Mouse (Mus musculus): ENCODE results near the gene Gm11037. TPM values are rescaled to one million over a fixed set of nuclear protein-coding genes. Genes with fewer than 3 reads are reported as not detected.

The Gm11037 gene
- polyA plus RNA-seq, 1 experiment from 2014 or later: not detected

DNA sequence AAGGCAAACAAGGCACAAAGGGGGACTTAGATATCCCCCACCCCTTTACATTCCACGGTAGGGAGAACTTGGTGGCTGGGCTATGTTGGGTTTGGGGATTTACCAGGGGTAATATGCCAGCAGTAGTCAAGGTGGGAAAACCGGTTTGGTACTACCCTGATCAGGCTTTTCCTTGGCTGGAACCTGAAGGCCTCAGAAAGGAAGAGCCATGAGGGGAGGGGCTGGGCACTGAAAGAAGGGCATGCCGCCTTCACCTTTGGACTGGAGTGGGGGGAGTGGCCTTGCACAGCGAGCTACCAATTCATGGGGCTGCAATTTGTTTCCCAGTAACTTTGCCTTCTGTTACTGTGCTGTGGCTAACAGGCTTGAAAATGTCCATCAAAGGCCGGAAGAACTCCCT is 43.2 kb downstream of the Gm11037 start:
- H3K36me3 ChIP-seq (replicated peaks): no peaks in the 10 kb centered on the region
- no peak overlapping the region for H3K9ac ChIP-seq
- H3K4me3 ChIP-seq: no peak overlapping the region
- H3K27ac ChIP-seq: no peak overlapping the region
- peaks cover 17% of the 10 kb centered on the region for H3K27me3 ChIP-seq (replicated peaks)
- H3K4me1 ChIP-seq: peaks cover 56% of the 10 kb centered on the region
- no peak for ATAC-seq (replicated peaks)
- 72% methylated on average over 5 of the region's 5 CpGs for WGBS
- H3K9me3 ChIP-seq: no peaks in the 10 kb centered on the region
- peak overlapping the region; percentile 97 for H3K4me2 ChIP-seq

DNA sequence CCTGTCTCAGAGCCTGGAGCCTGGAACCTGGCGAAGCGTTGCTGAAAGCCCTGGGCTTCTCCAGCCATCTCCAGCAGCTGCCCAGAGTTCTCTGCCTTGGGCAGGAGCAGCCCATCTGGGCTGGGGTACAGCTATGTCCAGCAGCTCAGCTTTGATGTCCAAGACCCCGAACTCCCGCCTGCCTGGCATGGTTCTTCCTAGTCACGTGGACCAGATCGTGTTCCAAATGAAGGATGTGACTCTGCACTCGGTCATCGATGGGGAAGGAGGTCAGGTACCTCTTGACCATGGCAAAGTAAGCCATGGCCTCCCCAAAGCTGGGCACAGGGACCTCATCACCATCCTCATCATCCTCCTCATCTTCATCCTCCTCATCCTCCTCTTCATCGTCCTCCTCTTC is 44.6 kb downstream of the Gm11037 start:
- Histone ChIP-seq H3K4me1 (peaks cover 53% of the 10 kb centered on the region), H3K27ac (no peak overlapping the region)
- 87% methylated on average over 9 of the region's 9 CpGs for WGBS

DNA sequence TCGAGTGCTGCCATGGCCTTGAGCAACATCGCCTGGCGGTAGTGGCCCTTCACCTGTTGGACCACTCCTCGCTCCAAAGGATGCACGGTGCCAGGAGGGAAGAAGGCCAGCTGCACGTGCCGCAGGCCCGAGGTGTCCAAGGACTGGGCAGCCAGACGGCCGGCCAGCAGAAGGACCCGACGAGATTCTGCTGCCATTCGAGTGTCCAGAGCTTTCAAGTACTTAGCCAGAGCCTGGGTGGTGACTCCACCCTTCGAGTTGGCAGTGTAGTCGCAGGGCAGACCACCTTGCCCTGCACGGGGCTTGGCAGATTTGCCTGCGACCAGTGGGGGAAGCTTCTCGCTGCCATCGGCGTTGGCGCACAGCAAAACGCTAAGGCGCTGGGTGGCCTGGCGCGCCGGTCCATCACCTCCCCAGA is 45.5 kb downstream of the Gm11037 start:
- no peaks in the 10 kb centered on the region for H3K9me3 ChIP-seq
- no peaks in the 10 kb centered on the region for H3K27me3 ChIP-seq (replicated peaks)
- peak overlapping the region; percentile 64 for H3K4me3 ChIP-seq
- 0 out of 2 replicates have a peak, but pooled peaks have one; percentile 2 for ATAC-seq (replicated peaks)
- H3K4me1 ChIP-seq: peaks cover 48% of the 10 kb centered on the region
- H3K9ac ChIP-seq: peak overlapping the region; percentile 96
- H3K27ac ChIP-seq: peak overlapping the region; percentile 96
- H3K36me3 ChIP-seq (replicated peaks): no peaks in the 10 kb centered on the region
- H3K4me2 ChIP-seq: peak overlapping the region; percentile 97
- 20% methylated on average over 26 of the region's 26 CpGs for WGBS

More for the DNA sequence above, 44.6 kb downstream of the Gm11037 start:
- peak overlapping the region; percentile 32; the same call in 1 of the 2 replicates for H3K9ac ChIP-seq
- no peaks in the 10 kb centered on the region for H3K9me3 ChIP-seq
- H3K36me3 ChIP-seq (replicated peaks): no peaks in the 10 kb centered on the region
- peaks cover 3% of the 10 kb centered on the region; the same call in 1 of the 2 replicates for H3K27me3 ChIP-seq (replicated peaks)
- H3K4me2 ChIP-seq: peak overlapping the region; percentile 97
- peak overlapping the region; percentile 64 for H3K4me3 ChIP-seq
- ATAC-seq (replicated peaks): no peak

DNA sequence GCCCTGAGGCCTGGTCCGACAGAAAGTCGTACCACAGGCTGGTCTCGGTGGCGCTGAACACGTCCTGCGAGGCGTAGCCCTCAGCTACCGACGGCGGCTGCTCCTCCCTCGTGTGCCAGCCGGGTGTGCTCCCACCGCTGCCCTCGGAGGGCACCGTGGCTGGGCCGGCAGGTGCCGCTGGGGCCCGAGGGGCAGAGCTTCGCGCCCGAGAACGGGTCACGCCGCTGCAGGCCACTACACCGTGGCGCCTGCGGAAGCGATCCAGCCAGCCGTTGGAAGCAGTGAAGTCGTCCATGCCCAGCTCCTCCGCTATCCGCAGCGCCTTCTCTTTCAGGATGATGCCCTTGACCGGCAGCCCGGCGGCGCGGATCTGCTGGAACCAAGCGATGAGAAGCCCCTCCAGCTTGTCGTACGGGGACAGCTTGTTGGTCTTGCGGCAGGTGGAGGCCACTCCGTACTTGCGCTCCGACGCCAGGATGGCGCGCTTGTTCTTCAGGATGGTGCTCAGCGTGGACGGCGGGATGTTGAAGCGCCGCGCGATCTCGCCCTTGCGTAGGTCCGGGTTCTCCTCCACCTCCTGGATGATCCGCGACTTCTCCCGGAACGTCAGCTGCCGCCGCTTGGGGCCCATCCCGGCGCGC is 46.1 kb downstream of the Gm11037 start:
- H3K9ac ChIP-seq: peak overlapping the region; percentile 96
- ATAC-seq (replicated peaks): peak; percentile 72
- under 1% methylated on average over 67 of the region's 67 CpGs for whole genome bisulfite sequencing
- H3K27ac ChIP-seq: peak overlapping the region; percentile 96
- no peaks in the 10 kb centered on the region for H3K36me3 ChIP-seq (replicated peaks)
- peak overlapping the region; percentile 97 for H3K4me2 ChIP-seq
- H3K4me3 ChIP-seq: peak overlapping the region; percentile 64
- no peaks in the 10 kb centered on the region for H3K9me3 ChIP-seq
- H3K4me1 ChIP-seq: peaks cover 43% of the 10 kb centered on the region
- H3K27me3 ChIP-seq (replicated peaks): no peaks in the 10 kb centered on the region

DNA sequence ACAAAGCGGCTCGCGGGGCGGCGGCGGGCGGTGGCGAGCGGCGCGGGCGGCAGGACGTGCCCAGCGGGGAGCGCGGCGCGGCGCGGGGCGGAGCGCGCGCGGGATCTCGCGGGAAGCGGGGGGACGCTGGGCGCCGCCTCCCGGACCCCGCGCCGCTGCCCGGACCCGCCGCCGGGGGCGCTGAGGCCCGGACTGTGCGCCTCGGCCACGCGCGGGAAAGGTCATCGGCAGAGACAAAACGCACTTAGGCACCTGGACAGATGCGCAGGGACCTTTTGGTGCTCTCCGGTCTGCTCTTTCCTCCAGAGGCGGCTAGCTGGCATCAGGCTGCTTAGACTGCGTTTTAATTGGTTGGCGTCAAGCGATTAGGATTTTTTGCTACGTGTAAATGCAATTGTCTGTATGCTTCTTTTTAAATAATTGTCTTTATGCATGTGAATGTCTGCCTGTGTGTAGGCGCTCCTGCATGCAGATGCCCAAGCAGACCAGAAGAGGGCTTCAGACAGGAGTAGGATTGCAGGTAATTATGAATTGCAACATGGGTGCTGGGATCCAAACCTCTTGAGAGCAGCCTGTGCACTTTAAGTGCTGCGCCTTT is 46.8 kb downstream of the Gm11037 start, which contains the start of gene Cenpb:
Gene Cenpb, minus strand, starts transcription at position 78 of the 598 bp plus-strand sequence.
- peaks cover 36% of the 10 kb centered on the region for H3K4me1 ChIP-seq
- no peaks in the 10 kb centered on the region for H3K36me3 ChIP-seq (replicated peaks)
- H3K4me2 ChIP-seq: peak within 1 kb of the TSS; percentile 97
- peak within 1 kb of the TSS; percentile 96 for H3K27ac ChIP-seq
- peak within 1 kb of the TSS; percentile 64 for H3K4me3 ChIP-seq
- H3K9ac ChIP-seq: peak within 1 kb of the TSS; percentile 96
- peak; percentile 85 for ATAC-seq (replicated peaks)
- WGBS: 2% methylated on average over 47 of the region's 57 CpGs
- H3K27me3 ChIP-seq (replicated peaks): no peaks in the 10 kb centered on the region
- H3K9me3 ChIP-seq: no peaks in the 10 kb centered on the region

Other genes with a start within 250 kb of the Gm11037 start
- gene 4930402H24Rik, start 227.1 kb upstream of the Gm11037 start, polyA plus RNA-seq (2015; fragmentation: Nextera tagmentation; extraction: Ambion mirVana): 102 and 108 TPM in 2 replicates
- gene Atrn, start 227.0 kb upstream of the Gm11037 start, polyA plus RNA-seq (2015; fragmentation: Nextera tagmentation; extraction: Ambion mirVana): 15.6 TPM in 2 replicates
- gene Gfra4, start 90.4 kb upstream of the Gm11037 start, polyA plus RNA-seq (2015; fragmentation: Nextera tagmentation; extraction: Ambion mirVana): 39.4 and 43.1 TPM in 2 replicates
- gene Adam33, start 69.7 kb upstream of the Gm11037 start, polyA plus RNA-seq (2015; fragmentation: Nextera tagmentation; extraction: Ambion mirVana): 1.3 and 2.1 TPM in 2 replicates
- 0.27 and 0.59 TPM in 2 replicates for gene Siglec1, start 46.7 kb upstream of the Gm11037 start, polyA plus RNA-seq (2015; fragmentation: Nextera tagmentation; extraction: Ambion mirVana)
- gene Hspa12b, start 6.2 kb upstream of the Gm11037 start, polyA plus RNA-seq (2015; fragmentation: Nextera tagmentation; extraction: Ambion mirVana): 4.4 and 4.6 TPM in 2 replicates
- 71.2 and 81.5 TPM in 2 replicates for gene 1700037H04Rik, start 26.6 kb downstream of the Gm11037 start, polyA plus RNA-seq (2015; fragmentation: Nextera tagmentation; extraction: Ambion mirVana)
- 16.0 and 16.4 TPM in 2 replicates for gene Cenpb, start 46.6 kb downstream of the Gm11037 start, polyA plus RNA-seq (2015; fragmentation: Nextera tagmentation; extraction: Ambion mirVana)
- gene Cdc25b, start 53.5 kb downstream of the Gm11037 start, polyA plus RNA-seq (2015; fragmentation: Nextera tagmentation; extraction: Ambion mirVana): 23.9 and 27.0 TPM in 2 replicates
- gene Spef1, start 53.8 kb downstream of the Gm11037 start, polyA plus RNA-seq (2015; fragmentation: Nextera tagmentation; extraction: Ambion mirVana): 10.6 and 11.3 TPM in 2 replicates
- 36.5 and 37.5 TPM in 2 replicates for gene Ap5s1, start 73.6 kb downstream of the Gm11037 start, polyA plus RNA-seq (2015; fragmentation: Nextera tagmentation; extraction: Ambion mirVana)
- 5.7 and 7.6 TPM in 2 replicates for gene Mavs, start 100.6 kb downstream of the Gm11037 start, polyA plus RNA-seq (2015; fragmentation: Nextera tagmentation; extraction: Ambion mirVana)
- gene Pank2, start 129.0 kb downstream of the Gm11037 start, polyA plus RNA-seq (2015; fragmentation: Nextera tagmentation; extraction: Ambion mirVana): 24.6 and 24.7 TPM in 2 replicates
- gene Rnf24, start 219.4 kb downstream of the Gm11037 start, polyA plus RNA-seq (2015; fragmentation: Nextera tagmentation; extraction: Ambion mirVana): 20.2 and 22.3 TPM in 2 replicates

Measured in midbrain, embryonic 15.5 days (tissue).